Mouse (Mus musculus): ENCODE results near the gene Lhpp.
A peak's percentile ranks its signal among the peaks of the same experiment; 100 is the strongest.

Gene Lhpp

GRCm38 (mm10) chr7:132711579-132711978, 101.1 kb downstream of the Lhpp start:
- no peak for DNase-seq (ENCODE audit: low spot score in 2 of 2)

DNA sequence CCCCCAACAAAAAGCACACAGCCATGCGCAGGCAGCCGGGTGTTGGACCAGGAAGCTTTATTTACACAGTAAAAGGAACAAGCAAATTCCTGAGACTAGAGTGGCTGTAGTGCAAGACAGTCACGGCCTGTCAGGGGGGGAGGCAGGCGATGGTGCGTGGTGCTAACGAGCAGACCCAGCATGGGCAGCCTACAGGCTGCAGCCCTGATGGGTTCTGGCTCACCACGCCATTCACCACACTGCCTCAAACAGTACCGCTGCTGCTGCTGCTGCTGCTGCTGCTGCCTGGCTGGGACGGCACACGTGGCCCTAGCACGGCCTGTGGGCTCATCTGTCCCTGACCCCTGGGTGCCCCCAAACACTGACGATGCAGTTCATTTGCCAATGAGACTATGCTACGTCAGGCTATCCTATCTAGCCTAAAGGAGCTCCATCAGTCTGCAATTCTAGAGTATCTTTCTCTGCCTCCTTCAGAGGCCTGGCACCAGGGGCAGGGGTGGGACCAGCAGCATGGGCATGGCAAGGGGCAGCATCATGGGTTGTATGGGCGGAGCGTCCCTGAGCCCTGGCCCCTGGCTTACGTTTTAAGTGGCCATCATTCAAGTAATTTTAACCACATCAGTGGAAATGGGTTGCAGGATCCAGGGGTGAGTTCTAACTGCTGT, 101.7 kb downstream of the Lhpp start:
- DNase-seq (ENCODE audit: low spot score in 2 of 2): no peak

GRCm38 (mm10) chr7:132712956-132713355, 102.5 kb downstream of the Lhpp start:
- DNase-seq (ENCODE audit: low spot score in 2 of 2): no peak

DNA sequence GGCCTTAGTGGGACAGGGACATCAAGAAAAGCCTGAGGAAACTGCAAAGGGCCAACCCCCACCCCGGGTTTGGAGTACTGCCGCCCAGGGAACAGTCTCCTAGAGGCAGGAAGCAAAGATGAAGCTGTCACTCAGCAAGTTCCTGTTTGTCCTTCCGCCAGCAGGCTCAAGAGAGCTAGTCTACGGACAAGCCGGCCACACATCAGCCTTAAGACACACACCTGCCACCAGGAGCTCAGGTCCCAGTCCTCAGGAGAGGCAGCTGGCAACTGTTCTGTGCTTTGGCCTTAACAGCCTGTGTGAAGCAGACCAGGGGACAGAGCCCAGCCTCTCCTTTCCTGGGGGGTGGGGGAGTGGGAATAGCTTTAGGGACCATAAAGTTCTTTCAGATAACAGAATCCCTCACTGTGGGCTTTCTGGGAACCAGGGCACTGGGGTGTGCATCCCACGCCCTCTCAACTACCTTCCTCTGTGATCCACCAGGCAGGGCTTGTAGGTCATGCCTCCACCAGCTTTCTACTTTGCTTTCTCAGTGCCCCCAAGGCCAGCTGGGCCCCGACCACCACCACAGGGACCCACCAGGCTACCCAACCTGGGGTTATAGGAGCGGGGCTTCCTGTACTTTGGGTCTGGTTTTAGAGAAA, 103.2 kb downstream of the Lhpp start:
- DNase-seq (ENCODE audit: low spot score in 2 of 2): no peak

- DNase-seq (ENCODE audit: low spot score in 2 of 2): no peak
Measured at GRCm38 (mm10) chr7:132714236-132714923, 103.9 kb downstream of the Lhpp start.

DNA sequence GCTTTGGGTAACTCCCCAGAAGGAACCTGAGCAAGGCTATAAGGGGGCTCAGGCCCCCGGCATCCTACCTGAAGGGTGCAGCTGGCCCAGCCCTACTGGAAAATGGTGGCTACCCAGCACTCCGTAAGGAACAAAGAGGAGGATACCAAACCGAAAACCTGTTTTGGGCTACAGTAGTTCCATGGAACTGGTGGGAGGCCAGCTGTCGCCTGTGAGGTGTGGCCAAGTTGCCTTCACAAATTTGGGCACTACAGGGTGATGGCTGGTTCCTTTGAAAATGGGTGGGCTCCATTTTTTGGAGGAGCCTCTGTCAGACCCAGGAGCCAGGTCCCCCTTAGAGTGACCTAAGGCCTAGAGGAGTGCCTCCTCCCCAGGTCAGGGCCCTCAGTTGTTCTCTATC, 104.8 kb downstream of the Lhpp start:
- DNase-seq (ENCODE audit: low spot score in 2 of 2): no peak

- DNase-seq (ENCODE audit: low spot score in 2 of 2): no peak
Measured at GRCm38 (mm10) chr7:132719570-132719969, 109.1 kb downstream of the Lhpp start.

DNA sequence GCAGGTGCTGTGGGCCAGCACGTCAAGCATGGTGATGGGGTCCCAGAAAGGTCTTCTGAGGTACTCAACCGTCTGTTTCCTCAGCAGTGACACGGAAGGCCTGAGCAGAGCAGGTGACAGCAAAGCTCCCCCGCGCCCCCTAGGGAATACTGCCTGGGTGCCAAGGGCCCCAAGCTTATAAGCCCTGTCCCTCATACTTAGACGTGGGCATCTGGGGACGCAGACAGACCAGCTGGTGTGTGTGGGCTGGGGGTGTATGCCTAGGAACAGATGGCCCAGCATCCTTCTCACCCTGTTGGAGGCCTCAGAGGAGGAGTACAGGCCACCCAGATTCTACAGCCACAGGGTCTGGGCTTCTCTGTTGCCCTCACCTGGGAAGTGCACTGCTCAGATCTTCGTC, 110.1 kb downstream of the Lhpp start:
- DNase-seq (ENCODE audit: low spot score in 2 of 2): peak in 1 of 2 experiments; percentile 37

DNA sequence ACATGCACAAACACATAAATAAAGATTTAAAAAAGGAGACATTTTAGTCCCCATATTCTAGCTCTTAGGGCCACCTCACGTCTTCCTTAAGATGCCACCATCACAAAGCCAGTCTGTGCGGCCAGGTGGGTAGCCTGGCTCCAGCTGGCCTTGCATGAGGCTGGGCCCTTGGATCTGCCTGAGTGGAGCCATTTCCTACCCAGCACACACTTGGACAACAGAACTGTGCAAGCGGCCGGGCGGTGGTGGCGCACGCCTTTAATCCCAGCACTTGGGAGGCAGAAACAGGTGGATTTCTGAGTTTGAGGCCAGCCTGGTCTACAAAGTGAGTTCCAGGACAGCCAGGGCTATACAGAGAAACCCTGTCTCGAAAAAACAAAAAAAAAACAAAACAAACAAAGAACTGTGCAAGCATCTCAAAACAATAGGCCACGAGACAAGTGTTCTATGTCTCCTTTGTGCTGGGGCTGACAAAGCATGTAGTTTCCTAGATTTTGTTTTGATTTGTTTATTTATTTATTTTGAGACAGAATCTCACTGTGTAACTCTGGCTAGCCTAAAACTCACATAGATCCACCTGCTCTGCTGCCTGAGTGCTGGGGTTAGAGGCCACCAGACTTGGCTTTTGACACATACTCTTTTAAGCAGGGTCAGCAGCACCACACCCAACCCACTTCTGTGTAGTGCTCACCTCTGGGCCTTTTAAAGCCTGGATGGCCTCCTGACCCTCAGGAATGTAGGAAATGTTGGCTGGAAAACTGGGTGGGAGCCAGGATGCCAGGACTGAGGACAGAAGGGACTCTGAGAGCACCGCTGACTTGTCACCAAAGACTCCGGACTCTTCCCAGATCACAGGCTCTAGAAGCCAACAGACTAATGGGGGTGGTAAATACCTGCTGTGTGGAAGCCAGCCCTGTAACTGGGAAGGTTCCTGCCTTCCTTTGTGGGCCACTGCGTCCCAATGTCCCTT, 112.2 kb downstream of the Lhpp start:
- no peak for DNase-seq (ENCODE audit: low spot score in 2 of 2)

DNA sequence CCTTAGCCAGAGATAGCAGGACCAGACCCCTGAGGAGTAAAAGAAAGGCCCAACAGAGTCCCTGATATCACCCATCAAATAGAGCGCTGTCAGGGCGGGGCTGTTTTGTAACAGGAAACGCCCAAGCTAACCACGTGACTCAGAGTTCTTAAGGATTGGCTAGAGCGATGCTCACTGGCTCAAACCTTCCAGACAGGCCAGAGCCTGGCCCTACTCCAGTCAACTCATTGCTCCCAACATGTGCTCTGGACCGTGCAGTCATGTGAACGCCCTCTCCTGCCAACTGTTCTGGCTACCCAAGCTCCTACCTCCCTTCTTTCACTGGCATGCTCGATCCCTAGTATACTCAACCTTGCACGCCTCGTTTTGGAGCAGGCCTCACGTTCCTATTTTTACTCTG, 113.5 kb downstream of the Lhpp start:
- DNase-seq (ENCODE audit: low spot score in 2 of 2): no peak

GRCm38 (mm10) chr7:132724501-132725062, 114.1 kb downstream of the Lhpp start:
- no peak for DNase-seq (ENCODE audit: low spot score in 2 of 2)

GRCm38 (mm10) chr7:132726106-132726861, 115.8 kb downstream of the Lhpp start:
- no peak for DNase-seq (ENCODE audit: low spot score in 2 of 2)

- no peak for DNase-seq (ENCODE audit: low spot score in 2 of 2)
Measured at GRCm38 (mm10) chr7:132729093-132729831, 118.8 kb downstream of the Lhpp start.

GRCm38 (mm10) chr7:132730510-132730909, 120.1 kb downstream of the Lhpp start:
- no peak for DNase-seq (ENCODE audit: low spot score in 2 of 2)

GRCm38 (mm10) chr7:132731558-132731957, 121.1 kb downstream of the Lhpp start:
- DNase-seq (ENCODE audit: low spot score in 2 of 2): no peak

GRCm38 (mm10) chr7:132732136-132732789, 121.8 kb downstream of the Lhpp start:
- no peak for DNase-seq (ENCODE audit: low spot score in 2 of 2)

- no peak for DNase-seq (ENCODE audit: low spot score in 2 of 2)
Measured at GRCm38 (mm10) chr7:132733521-132733920, 123.1 kb downstream of the Lhpp start.

DNA sequence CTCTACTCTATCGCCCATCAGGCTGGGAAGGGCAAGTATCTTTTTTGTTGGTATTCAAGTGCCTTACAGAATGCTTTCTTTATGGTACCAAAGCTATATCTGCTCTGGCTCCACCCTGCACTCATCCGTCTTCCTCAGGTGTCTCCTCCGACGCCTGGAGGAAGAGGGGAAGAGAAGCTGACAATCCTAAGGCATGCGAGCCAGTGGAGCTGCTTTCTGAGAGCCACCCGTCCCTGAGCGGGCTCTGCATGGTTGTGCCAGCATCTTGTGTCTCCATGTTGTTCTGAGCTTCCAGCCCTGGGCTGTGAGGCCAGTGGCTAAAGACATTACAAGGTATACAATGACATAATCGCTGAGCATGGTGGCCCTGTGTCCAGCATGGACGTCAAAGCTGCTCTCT, 123.8 kb downstream of the Lhpp start:
- DNase-seq (ENCODE audit: low spot score in 2 of 2): no peak

- peak; percentile 93 to 94 for DNase-seq (ENCODE audit: low spot score in 2 of 2)
Measured at GRCm38 (mm10) chr7:132735145-132735544, 124.7 kb downstream of the Lhpp start.

Data from thymus, postnatal 10 days (tissue).